Mouse (Mus musculus) heart, postnatal 0 days (tissue): ENCODE results near the gene Fmo6.

ENCODE experiments used
- CTCF ChIP-seq: IDR thresholded peaks from 2 replicates; pipeline ENCODE4 v1.5.1; 2016; ENCODE audit warnings: antibody characterized with exemption, control low read depth, low read depth
- EP300 ChIP-seq: IDR thresholded peaks from 2 replicates; pipeline ENCODE4 v1.6.1; 2016; ENCODE audit warnings: antibody characterized with exemption, low read depth

DNA sequence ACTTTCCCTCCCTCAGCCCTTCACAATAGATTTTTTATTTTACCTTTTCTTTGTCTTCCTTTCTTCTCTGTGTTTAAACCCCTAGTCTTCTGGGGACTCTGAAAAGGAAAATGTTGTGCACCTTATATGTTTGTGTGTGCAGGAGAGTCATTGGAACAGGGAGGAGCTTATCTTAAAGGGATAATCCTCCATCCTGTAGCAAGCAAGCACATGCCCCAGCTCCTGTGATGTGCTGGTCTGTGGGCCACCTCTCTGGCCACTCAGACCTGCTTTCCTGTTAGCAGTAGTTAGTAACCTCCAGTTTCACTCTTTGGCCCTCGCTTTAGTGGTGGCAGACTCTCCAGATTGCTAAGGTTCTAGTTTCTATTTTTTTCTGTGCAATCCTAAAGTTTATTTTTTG, 47.1 kb upstream of the Fmo6 start, which contains the start of gene Fmo3:
- TF ChIP-seq CTCF (no peak), EP300 (no peak)
